Mouse (Mus musculus) A20 (cell line): Measurements from ENCODE around the gene Kcnq1.

Source experiments
- DNase-seq: peaks from one replicate; pipeline ENCODE4 v3.0.0-alpha.2; 2011; ENCODE audit warnings: low read depth, low spot score

The Kcnq1 gene

GRCm38 (mm10) chr7:143265829-143266438 is 159.8 kb downstream of the Kcnq1 start:
- no peak for DNase-seq

GRCm38 (mm10) chr7:143273747-143274146 is 167.6 kb downstream of the Kcnq1 start:
- DNase-seq, result no peak

- no peak for DNase-seq
Observed at GRCm38 (mm10) chr7:143275030-143275429, 168.9 kb downstream of the Kcnq1 start.

- DNase-seq, result no peak
Observed at GRCm38 (mm10) chr7:143283625-143284024, 177.5 kb downstream of the Kcnq1 start.

- no peak for DNase-seq
Observed at GRCm38 (mm10) chr7:143284866-143285265, 178.7 kb downstream of the Kcnq1 start.

- no peak for DNase-seq
Observed at GRCm38 (mm10) chr7:143285440-143285839, 179.3 kb downstream of the Kcnq1 start.

- no peak for DNase-seq
Observed at GRCm38 (mm10) chr7:143286532-143287290, 180.5 kb downstream of the Kcnq1 start.

GRCm38 (mm10) chr7:143288135-143288534 is 182.0 kb downstream of the Kcnq1 start:
- no peak for DNase-seq

- DNase-seq, result no peak
Observed at GRCm38 (mm10) chr7:143289082-143289849, 183.1 kb downstream of the Kcnq1 start.

- DNase-seq, result peak; percentile 67
Observed at GRCm38 (mm10) chr7:143294690-143295355, 188.7 kb downstream of the Kcnq1 start.

- DNase-seq, result peak; percentile 67
Observed at GRCm38 (mm10) chr7:143295356-143296000, 189.3 kb downstream of the Kcnq1 start.

GRCm38 (mm10) chr7:143296001-143296379 is 189.8 kb downstream of the Kcnq1 start:
- DNase-seq, result no peak

GRCm38 (mm10) chr7:143296384-143296801 is 190.2 kb downstream of the Kcnq1 start:
- DNase-seq, result peak; percentile 99

GRCm38 (mm10) chr7:143300037-143300436 is 193.9 kb downstream of the Kcnq1 start:
- no peak for DNase-seq

- no peak for DNase-seq
Observed at GRCm38 (mm10) chr7:143300681-143301080, 194.5 kb downstream of the Kcnq1 start.

- DNase-seq, result no peak
Observed at GRCm38 (mm10) chr7:143302156-143302555, 196.0 kb downstream of the Kcnq1 start.

- DNase-seq, result no peak
Observed at GRCm38 (mm10) chr7:143302593-143303238, 196.6 kb downstream of the Kcnq1 start.

- no peak for DNase-seq
Observed at GRCm38 (mm10) chr7:143303557-143303956, 197.4 kb downstream of the Kcnq1 start.

GRCm38 (mm10) chr7:143305808-143306207 is 199.6 kb downstream of the Kcnq1 start:
- no peak for DNase-seq

- no peak for DNase-seq
Observed at GRCm38 (mm10) chr7:143308001-143308400, 201.8 kb downstream of the Kcnq1 start.

GRCm38 (mm10) chr7:143310311-143310710 is 204.1 kb downstream of the Kcnq1 start:
- no peak for DNase-seq
